Mouse (Mus musculus) myocyte (in vitro differentiated cells): ENCODE data around the gene Eppin. TPM values are rescaled to one million over a fixed set of nuclear protein-coding genes. Genes with fewer than 3 reads are reported as not detected.

Source experiments
- H3K27me3 ChIP-seq: one replicate; pipeline ENCODE4 v1.6.1; 2011; ENCODE audit not compliant: control insufficient read depth, insufficient read depth, insufficient read length
- H3K36me3 ChIP-seq: one replicate; pipeline ENCODE4 v1.6.1; 2011; ENCODE audit not compliant: control insufficient read depth, insufficient read depth
- H3K4me2 ChIP-seq: one replicate; pipeline ENCODE4 v1.6.1; 2011; ENCODE audit warnings: low read depth, control low read depth
- H3K4me3 ChIP-seq: one replicate; pipeline ENCODE4 v1.5.1; 2011; ENCODE audit warnings: mild to moderate bottlenecking, control low read depth, moderate library complexity
- H3K79me2 ChIP-seq: one replicate; pipeline ENCODE4 v1.6.1; 2011; ENCODE audit not compliant: control insufficient read depth, insufficient read depth
- H3ac ChIP-seq: one replicate; pipeline ENCODE4 v1.6.1; 2011; ENCODE audit not compliant: control insufficient read depth, insufficient read length
- CEBPB ChIP-seq: IDR thresholded peaks from 2 replicates; pipeline ENCODE4 v1.6.1; 2011; ENCODE audit warnings: mild to moderate bottlenecking, moderate library complexity; ENCODE audit not compliant: poor library complexity, insufficient read depth, severe bottlenecking
- E2F4 ChIP-seq: IDR thresholded peaks from one replicate; pipeline ENCODE4 v1.6.1; 2011; ENCODE audit warnings: mild to moderate bottlenecking, control low read depth, moderate library complexity; ENCODE audit not compliant: insufficient read depth
- MAX ChIP-seq: IDR thresholded peaks from one replicate; pipeline ENCODE4 v1.6.1; 2011; ENCODE audit warnings: low read depth, mild to moderate bottlenecking, control low read depth
- MYOD1 ChIP-seq, 3 experiments: IDR thresholded peaks; one replicate each; pipeline ENCODE4 v1.6.1; 2011; ENCODE audit warnings: control low read depth in 2 of 3, low read depth in 2 of 3, mild to moderate bottlenecking in 2 of 3, moderate library complexity in 1 of 3; ENCODE audit not compliant: insufficient read length in 2 of 3, control insufficient read depth in 1 of 3
- MYOG ChIP-seq, 3 experiments: IDR thresholded peaks; one replicate each; pipeline ENCODE4 v1.6.1; 2011; ENCODE audit warnings: control low read depth in 2 of 3, low read depth in 2 of 3, mild to moderate bottlenecking in 2 of 3; ENCODE audit not compliant: insufficient read length in 2 of 3, control insufficient read depth in 1 of 3, insufficient read depth in 1 of 3
- POLR2A ChIP-seq: IDR thresholded peaks from one replicate; pipeline ENCODE4 v1.6.1; 2011; ENCODE audit warnings: low read depth, mild to moderate bottlenecking, control low read depth, moderate library complexity; ENCODE audit not compliant: insufficient read length
- POLR2AphosphoS2 ChIP-seq: IDR thresholded peaks from one replicate; pipeline ENCODE4 v1.6.1; 2011; ENCODE audit warnings: low read depth, control low read depth; ENCODE audit not compliant: insufficient read length
- REST ChIP-seq: IDR thresholded peaks from one replicate; pipeline ENCODE4 v1.6.1; 2011; ENCODE audit warnings: mild to moderate bottlenecking, control low read depth, moderate library complexity; ENCODE audit not compliant: insufficient read depth, insufficient read length
- SRF ChIP-seq: IDR thresholded peaks from one replicate; pipeline ENCODE4 v1.6.1; 2011; ENCODE audit warnings: low read depth; ENCODE audit not compliant: control insufficient read depth, insufficient read length
- TCF12 ChIP-seq: IDR thresholded peaks from one replicate; pipeline ENCODE4 v1.6.1; 2011; ENCODE audit warnings: mild to moderate bottlenecking, control low read depth; ENCODE audit not compliant: poor library complexity, insufficient read depth, severe bottlenecking
- TCF3 ChIP-seq: IDR thresholded peaks from one replicate; pipeline ENCODE4 v1.6.1; 2011; ENCODE audit warnings: low read depth, control low read depth; ENCODE audit not compliant: insufficient read length
- USF1 ChIP-seq: IDR thresholded peaks from one replicate; pipeline ENCODE4 v1.6.1; 2011; ENCODE audit warnings: low read depth, mild to moderate bottlenecking, control low read depth, moderate library complexity
- polyA plus RNA-seq: library from polyadenylated mRNA; unstranded; fragments of >200 nt; fragmentation: generic; extraction: Trizol; gene quantifications from one replicate; pipeline ENCODE4 v1.2.1, GENCODE M21; 2012; ENCODE audit warnings: missing spikeins

Eppin gene
- not detected for polyA plus RNA-seq

- H3K4me3 ChIP-seq, result no peak within 1 kb of the TSS
- H3K36me3 ChIP-seq, result no peaks in the 10 kb centered on the region
- no peak for TF ChIP-seq REST
- no peak for TF ChIP-seq E2F4
- TF ChIP-seq POLR2A, result no peak
- no peak for TF ChIP-seq POLR2AphosphoS2
- no peak within 1 kb of the TSS for H3K4me2 ChIP-seq
- H3K79me2 ChIP-seq, result no peaks in the 10 kb centered on the region
- H3K27me3 ChIP-seq, result peaks cover 50% of the 10 kb centered on the region
- H3ac ChIP-seq, result no peak within 1 kb of the TSS
Measured at GRCm38 (mm10) chr2:164593494-164593893, at the start of gene Eppin. TSS of gene Eppin (minus strand) at chr2:164593594.

DNA sequence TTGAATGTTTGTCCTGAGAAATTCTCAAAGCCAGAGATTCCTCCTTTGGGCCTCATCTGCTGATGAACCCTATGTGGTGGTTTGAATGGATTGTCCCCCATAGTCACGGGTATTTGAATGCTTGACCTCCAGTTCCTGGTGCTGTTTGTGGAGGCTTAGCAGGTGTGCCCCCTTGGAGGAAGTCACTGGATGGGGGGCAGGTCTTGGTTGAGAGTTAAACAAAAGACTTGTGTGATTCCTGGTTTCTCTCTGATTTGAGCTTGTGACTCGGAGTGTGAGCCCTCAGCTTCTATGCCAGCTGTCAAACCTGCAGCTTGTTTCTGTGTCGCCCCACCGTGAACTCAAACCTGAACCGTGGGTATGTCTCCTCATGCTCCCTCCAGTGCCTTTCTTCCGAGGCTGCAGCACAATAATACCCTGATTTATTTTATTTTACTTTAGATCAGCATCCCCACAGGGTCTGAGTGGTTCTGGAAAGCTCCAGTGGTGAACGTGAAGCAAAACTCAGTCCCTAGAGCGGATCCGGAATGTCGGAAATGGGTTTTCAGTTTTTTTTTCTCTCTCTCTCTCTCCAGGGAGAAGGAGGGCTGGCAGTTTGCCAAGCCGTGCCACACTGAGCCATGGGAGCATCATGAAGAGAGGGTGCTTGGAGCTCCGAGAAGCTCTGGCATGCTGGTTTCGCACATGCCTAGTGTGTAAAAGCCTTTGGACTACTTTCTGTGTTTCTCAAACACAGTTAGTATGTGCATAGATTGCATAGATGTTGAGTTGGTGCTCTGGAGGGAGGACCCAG lies 48.7 kb upstream of the Eppin start:
- H3K4me2 ChIP-seq, result no peak overlapping the region
- H3K4me3 ChIP-seq, result no peak overlapping the region
- no peak overlapping the region for H3ac ChIP-seq
- no peaks in the 10 kb centered on the region for H3K36me3 ChIP-seq
- no peak for TF ChIP-seq REST
- TF ChIP-seq USF1, result no peak
- no peak for TF ChIP-seq POLR2AphosphoS2
- TF ChIP-seq CEBPB, result no peak
- TF ChIP-seq TCF12, result no peak
- no peak for TF ChIP-seq TCF3
- TF ChIP-seq POLR2A, result no peak
- no peak for TF ChIP-seq MAX
- TF ChIP-seq MYOD1 (IDR thresholded peaks at IDR 0.05; ENCODE audit: control insufficient read depth in 1 of 3, insufficient read length in 2 of 3, low read depth in 2 of 3), result no peak
- no peak for TF ChIP-seq E2F4
- TF ChIP-seq SRF, result no peak
- TF ChIP-seq MYOG (IDR thresholded peaks at IDR 0.05; ENCODE audit: control insufficient read depth in 1 of 3, insufficient read depth in 1 of 3, insufficient read length in 2 of 3, low read depth in 2 of 3), result no peak
- H3K79me2 ChIP-seq, result no peaks in the 10 kb centered on the region
- H3K27me3 ChIP-seq, result peaks cover 20% of the 10 kb centered on the region

DNA sequence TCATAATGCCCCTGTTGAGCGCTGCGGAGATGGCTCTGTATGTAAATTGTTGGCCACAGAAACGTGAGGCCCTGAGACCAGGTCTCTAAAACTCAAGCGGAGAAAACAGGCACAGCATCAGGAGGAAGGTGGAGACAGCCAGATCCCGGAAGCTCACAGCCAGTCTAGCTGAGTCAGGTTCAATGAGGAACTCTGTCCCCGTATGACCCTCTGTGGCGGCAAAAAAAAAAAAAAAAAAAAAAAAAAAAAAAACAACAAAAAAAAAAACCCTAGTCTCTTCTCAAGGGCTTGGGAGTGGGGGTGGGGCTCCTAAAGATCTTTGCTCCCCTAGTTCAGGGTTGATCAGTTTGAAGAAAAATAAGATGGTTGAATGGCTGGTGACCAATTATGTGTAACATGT lies 47.7 kb upstream of the Eppin start:
- TF ChIP-seq POLR2A, result no peak
- TF ChIP-seq TCF12, result no peak
- no peak for TF ChIP-seq TCF3
- no peak for TF ChIP-seq POLR2AphosphoS2
- TF ChIP-seq REST, result no peak
- TF ChIP-seq CEBPB, result no peak
- TF ChIP-seq MAX, result no peak
- no peak for TF ChIP-seq USF1
- no peak for TF ChIP-seq MYOD1 (IDR thresholded peaks at IDR 0.05; ENCODE audit: control insufficient read depth in 1 of 3, insufficient read length in 2 of 3, low read depth in 2 of 3)
- TF ChIP-seq E2F4, result no peak
- TF ChIP-seq SRF, result no peak
- TF ChIP-seq MYOG (IDR thresholded peaks at IDR 0.05; ENCODE audit: control insufficient read depth in 1 of 3, insufficient read depth in 1 of 3, insufficient read length in 2 of 3, low read depth in 2 of 3), result no peak
- H3ac ChIP-seq, result no peak overlapping the region
- H3K4me2 ChIP-seq, result no peak overlapping the region
- H3K4me3 ChIP-seq, result no peak overlapping the region
- no peaks in the 10 kb centered on the region for H3K79me2 ChIP-seq
- H3K36me3 ChIP-seq, result no peaks in the 10 kb centered on the region
- H3K27me3 ChIP-seq, result peaks cover 20% of the 10 kb centered on the region

GRCm38 (mm10) chr2:164638696-164639095 lies 45.3 kb upstream of the Eppin start, which contains the start of gene Wfdc16:
TSS of gene Wfdc16 (minus strand) at chr2:164638796.
- Histone ChIP-seq H3K4me2 (no peak within 1 kb of the TSS), H3K4me3 (no peak within 1 kb of the TSS)
- no peak for TF ChIP-seq TCF12
- TF ChIP-seq CEBPB, result no peak
- TF ChIP-seq E2F4, result no peak
- no peak for TF ChIP-seq MYOD1 (IDR thresholded peaks at IDR 0.05; ENCODE audit: control insufficient read depth in 1 of 3, insufficient read length in 2 of 3, low read depth in 2 of 3)
- TF ChIP-seq USF1, result no peak
- no peak for TF ChIP-seq SRF
- TF ChIP-seq POLR2A, result no peak
- TF ChIP-seq MAX, result no peak

DNA sequence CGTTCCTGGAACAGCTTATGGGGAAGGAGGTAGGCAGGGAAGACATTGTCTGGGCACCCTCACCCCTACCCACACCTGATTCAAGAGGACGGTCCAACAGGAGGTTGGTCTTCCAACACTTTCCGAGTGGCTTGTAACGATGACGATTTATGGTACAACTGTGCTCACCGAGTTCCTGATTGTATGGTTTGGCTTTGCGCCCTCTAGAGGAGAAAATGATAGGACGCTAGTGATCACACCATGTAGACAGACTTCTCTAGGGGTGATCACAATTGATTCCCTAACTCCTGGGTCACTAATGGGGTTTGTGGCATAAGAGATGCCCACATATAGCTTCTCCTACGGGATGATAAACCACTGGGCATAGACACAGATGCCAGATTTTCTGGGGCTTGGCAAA lies 41.9 kb upstream of the Eppin start:
- Histone ChIP-seq H3K36me3 (no peaks in the 10 kb centered on the region), H3K4me2 (no peak overlapping the region), H3K27me3 (peaks cover 5% of the 10 kb centered on the region), H3K4me3 (no peak overlapping the region), H3ac (no peak overlapping the region), H3K79me2 (no peaks in the 10 kb centered on the region)
- no peak for TF ChIP-seq REST

More at GRCm38 (mm10) chr2:164638696-164639095, 45.3 kb upstream of the Eppin start, which contains the start of gene Wfdc16:
- Histone ChIP-seq H3ac (no peak within 1 kb of the TSS), H3K79me2 (no peaks in the 10 kb centered on the region), H3K27me3 (peaks cover 22% of the 10 kb centered on the region), H3K36me3 (no peaks in the 10 kb centered on the region)
